Mouse (Mus musculus) heart, embryonic 12.5 days (tissue): Measurements from ENCODE around the gene Ubtf. TPM values are rescaled to one million over a fixed set of nuclear protein-coding genes. Genes with fewer than 3 reads are reported as not detected.
A peak's percentile ranks its signal among the peaks of the same experiment; 100 is the strongest.

Experiments used
- ATAC-seq: fragments of 200-750 bp; cut with Nextera tagmentation; 2 replicates; pipeline ENCODE4 v1.8.0; 2017; ENCODE audit warnings: moderate TSS enrichment, moderate library complexity; ENCODE audit not compliant: insufficient number of reproducible peaks, low FRiP score
- H3K27ac ChIP-seq: fragments of 300-500 bp; sonication (generic); 2 replicates; pipeline ENCODE4 v1.5.1; 2016; ENCODE audit warnings: mild to moderate bottlenecking, moderate library complexity; ENCODE audit not compliant: poor library complexity, severe bottlenecking
- H3K27me3 ChIP-seq: fragments of 300-500 bp; sonication (generic); replicated peaks from 2 replicates; pipeline ENCODE4 v1.6.1; 2016; ENCODE audit warnings: mild to moderate bottlenecking, moderate library complexity
- H3K36me3 ChIP-seq: fragments of 300-500 bp; sonication (generic); 2 replicates; pipeline ENCODE4 v1.6.1; 2016; ENCODE audit warnings: mild to moderate bottlenecking, moderate library complexity
- H3K4me1 ChIP-seq: fragments of 300-500 bp; sonication (generic); replicated peaks from 2 replicates; pipeline ENCODE4 v1.6.1; 2016; ENCODE audit warnings: mild to moderate bottlenecking
- H3K4me2 ChIP-seq: fragments of 300-500 bp; sonication (generic); 2 replicates; pipeline ENCODE4 v1.6.1; 2016; ENCODE audit warnings: mild to moderate bottlenecking, moderate library complexity
- H3K4me3 ChIP-seq: fragments of 300-500 bp; sonication (generic); 2 replicates; pipeline ENCODE4 v1.5.1; 2016; ENCODE audit warnings: mild to moderate bottlenecking
- H3K9ac ChIP-seq: fragments of 300-500 bp; sonication (generic); 2 replicates; pipeline ENCODE4 v1.6.1; 2016; ENCODE audit warnings: mild to moderate bottlenecking, moderate library complexity
- H3K9me3 ChIP-seq: fragments of 300-500 bp; sonication (generic); replicated peaks from 2 replicates; pipeline ENCODE4 v1.6.1; 2016; ENCODE audit warnings: mild to moderate bottlenecking, moderate library complexity
- WGBS: fragments of 180-500 bp; shearing (Covaris S2); methylation state at CpG from one replicate; pipeline ENCODE4 v1.1.7; 2016; 5-methylcytosine and 5-hydroxymethylcytosine counted together
- polyA plus RNA-seq: library from polyadenylated mRNA; unstranded; fragments of >200 nt; fragmentation: Nextera tagmentation; extraction: Ambion mirVana; gene quantifications from 2 replicates; pipeline ENCODE4 v1.2.1, GENCODE M21; 2016

Gene Ubtf
- polyA plus RNA-seq, 1 experiment from 2014 or later: 65.4 TPM

- WGBS: under 1% methylated on average over 35 of the region's 77 CpGs
- peak overlapping the region; percentile 89 for H3K4me2 ChIP-seq
Measured at GRCm38 (mm10) chr11:102317901-102318575, 1.5 kb downstream of the Ubtf start.

GRCm38 (mm10) chr11:102317298-102317900 is 2.1 kb downstream of the Ubtf start:
- peak overlapping the region; percentile 98 for H3K9ac ChIP-seq
- ATAC-seq: peak; percentile 41
- H3K9me3 ChIP-seq: no peaks in the 10 kb centered on the region
- H3K4me1 ChIP-seq: peaks cover 21% of the 10 kb centered on the region
- H3K36me3 ChIP-seq: peaks cover 31% of the 10 kb centered on the region
- WGBS: under 1% methylated on average over 51 of the region's 87 CpGs
- peak overlapping the region; percentile 89 for H3K4me2 ChIP-seq
- no peaks in the 10 kb centered on the region for H3K27me3 ChIP-seq
- H3K27ac ChIP-seq: peak overlapping the region; percentile 99
- peak overlapping the region; percentile 91 for H3K4me3 ChIP-seq

More at GRCm38 (mm10) chr11:102317901-102318575, 1.5 kb downstream of the Ubtf start:
- H3K27ac ChIP-seq: peak overlapping the region; percentile 99
- H3K4me1 ChIP-seq: peaks cover 21% of the 10 kb centered on the region
- H3K9ac ChIP-seq: peak overlapping the region; percentile 98
- peak overlapping the region; percentile 91 for H3K4me3 ChIP-seq
- peak; percentile 65 for ATAC-seq
- peaks cover 24% of the 10 kb centered on the region for H3K36me3 ChIP-seq
- no peaks in the 10 kb centered on the region for H3K9me3 ChIP-seq
- H3K27me3 ChIP-seq: no peaks in the 10 kb centered on the region; the same call in 1 of the 2 replicates

- under 1% methylated on average over 69 of the region's 80 CpGs for WGBS
- H3K9me3 ChIP-seq: no peaks in the 10 kb centered on the region
Measured at GRCm38 (mm10) chr11:102316572-102317297, 2.8 kb downstream of the Ubtf start.

GRCm38 (mm10) chr11:102315690-102316571 is 3.6 kb downstream of the Ubtf start:
- Histone ChIP-seq H3K4me2 (peak overlapping the region; percentile 89), H3K4me3 (peak overlapping the region; percentile 91), H3K9ac (peak overlapping the region; percentile 98), H3K9me3 (no peaks in the 10 kb centered on the region), H3K27ac (peak overlapping the region; percentile 99), H3K36me3 (peaks cover 43% of the 10 kb centered on the region), H3K4me1 (peaks cover 24% of the 10 kb centered on the region), H3K27me3 (no peaks in the 10 kb centered on the region)
- 21% methylated on average over 14 of the region's 14 CpGs for WGBS
- ATAC-seq: no peak

More at GRCm38 (mm10) chr11:102316572-102317297, 2.8 kb downstream of the Ubtf start:
- peak overlapping the region; percentile 99 for H3K27ac ChIP-seq
- H3K9ac ChIP-seq: peak overlapping the region; percentile 98
- peak overlapping the region; percentile 91 for H3K4me3 ChIP-seq
- H3K4me2 ChIP-seq: peak overlapping the region; percentile 89
- H3K36me3 ChIP-seq: peaks cover 37% of the 10 kb centered on the region
- peaks cover 21% of the 10 kb centered on the region for H3K4me1 ChIP-seq
- ATAC-seq: peak; percentile 71
- no peaks in the 10 kb centered on the region for H3K27me3 ChIP-seq

GRCm38 (mm10) chr11:102314321-102314720 is 5.2 kb downstream of the Ubtf start:
- no peak overlapping the region for H3K4me2 ChIP-seq
- no peak overlapping the region for H3K27ac ChIP-seq
- ATAC-seq: no peak
- H3K9me3 ChIP-seq: no peaks in the 10 kb centered on the region
- peaks cover 58% of the 10 kb centered on the region for H3K36me3 ChIP-seq
- H3K4me3 ChIP-seq: no peak overlapping the region
- WGBS: 90% methylated on average over 12 of the region's 12 CpGs
- H3K27me3 ChIP-seq: no peaks in the 10 kb centered on the region
- no peak overlapping the region for H3K9ac ChIP-seq
- peaks cover 36% of the 10 kb centered on the region for H3K4me1 ChIP-seq

GRCm38 (mm10) chr11:102312586-102312985 is 7.0 kb downstream of the Ubtf start:
- no peak overlapping the region for H3K4me3 ChIP-seq
- no peaks in the 10 kb centered on the region for H3K9me3 ChIP-seq
- H3K27me3 ChIP-seq: no peaks in the 10 kb centered on the region
- peaks cover 43% of the 10 kb centered on the region for H3K4me1 ChIP-seq
- ATAC-seq: no peak
- H3K27ac ChIP-seq: no peak overlapping the region
- peaks cover 68% of the 10 kb centered on the region for H3K36me3 ChIP-seq
- 85% methylated on average over 6 of the region's 6 CpGs for WGBS
- no peak overlapping the region for H3K4me2 ChIP-seq
- no peak overlapping the region for H3K9ac ChIP-seq

GRCm38 (mm10) chr11:102311966-102312365 is 7.6 kb downstream of the Ubtf start:
- H3K4me2 ChIP-seq: no peak overlapping the region
- ATAC-seq: no peak
- WGBS: 85% methylated on average over 4 of the region's 4 CpGs
- no peaks in the 10 kb centered on the region for H3K27me3 ChIP-seq
- H3K27ac ChIP-seq: no peak overlapping the region
- H3K4me1 ChIP-seq: peaks cover 43% of the 10 kb centered on the region
- H3K9me3 ChIP-seq: no peaks in the 10 kb centered on the region
- H3K4me3 ChIP-seq: no peak overlapping the region
- peaks cover 74% of the 10 kb centered on the region for H3K36me3 ChIP-seq
- H3K9ac ChIP-seq: no peak overlapping the region

GRCm38 (mm10) chr11:102310768-102311695 is 8.5 kb downstream of the Ubtf start:
- Histone ChIP-seq H3K9ac (peak overlapping the region; percentile 58; the same call in 1 of the 2 replicates), H3K4me2 (0 out of 2 replicates have a peak overlapping the region, but pooled peaks have one; percentile 1), H3K36me3 (peaks cover 83% of the 10 kb centered on the region), H3K27ac (peak overlapping the region; percentile 28; the same call in 1 of the 2 replicates), H3K27me3 (no peaks in the 10 kb centered on the region), H3K4me3 (0 out of 2 replicates have a peak overlapping the region, but pooled peaks have one; percentile 0), H3K4me1 (peaks cover 39% of the 10 kb centered on the region), H3K9me3 (no peaks in the 10 kb centered on the region)
- ATAC-seq: no peak
- WGBS: 46% methylated on average over 38 of the region's 38 CpGs

GRCm38 (mm10) chr11:102309821-102310617 is 9.5 kb downstream of the Ubtf start:
- WGBS: 85% methylated on average over 22 of the region's 22 CpGs
- Histone ChIP-seq H3K9ac (peak overlapping the region; percentile 63), H3K4me3 (peak overlapping the region; percentile 51)

More at GRCm38 (mm10) chr11:102309821-102310617, 9.5 kb downstream of the Ubtf start:
- H3K4me1 ChIP-seq: peaks cover 29% of the 10 kb centered on the region
- H3K27ac ChIP-seq: 0 out of 2 replicates have a peak overlapping the region, but pooled peaks have one; percentile 12
- no peak for ATAC-seq
- peak overlapping the region; percentile 77 for H3K4me2 ChIP-seq
- no peaks in the 10 kb centered on the region for H3K9me3 ChIP-seq
- peaks cover 88% of the 10 kb centered on the region for H3K36me3 ChIP-seq
- H3K27me3 ChIP-seq: no peaks in the 10 kb centered on the region
